Mouse (Mus musculus): ENCODE measurements around the gene Gpr89.
A peak's percentile ranks its signal among the peaks of the same experiment; 100 is the strongest.

Gpr89 gene

GRCm38 (mm10) chr3:96904851-96905541 lies at the start of gene Gpr89:
Gene Gpr89 (minus strand): TSS chr3:96905346.
- DNase-seq: peak; percentile 96

- no peak for DNase-seq
These were observed 48.5 kb upstream of the Gpr89 start for GRCm38 (mm10) chr3:96953489-96954233.

- DNase-seq: no peak
These were observed 37.6 kb upstream of the Gpr89 start for GRCm38 (mm10) chr3:96942706-96943105.

GRCm38 (mm10) chr3:96938738-96939137 lies 33.6 kb upstream of the Gpr89 start:
- peak; percentile 97 for DNase-seq

GRCm38 (mm10) chr3:96937606-96938005 lies 32.5 kb upstream of the Gpr89 start:
- DNase-seq: peak; percentile 27

GRCm38 (mm10) chr3:96936241-96936640 lies 31.1 kb upstream of the Gpr89 start:
- DNase-seq: no peak

GRCm38 (mm10) chr3:96931261-96931681 lies 26.1 kb upstream of the Gpr89 start:
- DNase-seq: no peak

GRCm38 (mm10) chr3:96925920-96926319 lies 20.8 kb upstream of the Gpr89 start, which contains the start of gene Gja8:
Gene Gja8 (minus strand): TSS chr3:96926020.
- DNase-seq: no peak

GRCm38 (mm10) chr3:96924631-96925030 lies 19.5 kb upstream of the Gpr89 start:
- DNase-seq: no peak

GRCm38 (mm10) chr3:96920991-96921390 lies 15.8 kb upstream of the Gpr89 start:
- DNase-seq: no peak

- DNase-seq: no peak
These were observed 446 bp upstream of the Gpr89 start for GRCm38 (mm10) chr3:96905592-96905991.

GRCm38 (mm10) chr3:96904393-96904792 lies 753 bp downstream of the Gpr89 start, which contains the start of gene Gja5:
Gene Gja5 (plus strand): TSS chr3:96904693.
- no peak for DNase-seq

GRCm38 (mm10) chr3:96902336-96902999 lies 2.7 kb downstream of the Gpr89 start:
- DNase-seq: no peak

- DNase-seq: no peak
These were observed 21.5 kb downstream of the Gpr89 start for GRCm38 (mm10) chr3:96883690-96884089.

- no peak for DNase-seq
These were observed 22.9 kb downstream of the Gpr89 start for GRCm38 (mm10) chr3:96882061-96882849.

- DNase-seq: no peak
These were observed 23.6 kb downstream of the Gpr89 start for GRCm38 (mm10) chr3:96881557-96881956.

- DNase-seq: no peak
These were observed 24.8 kb downstream of the Gpr89 start for GRCm38 (mm10) chr3:96880385-96880784.

- DNase-seq: no peak
These were observed 25.6 kb downstream of the Gpr89 start for GRCm38 (mm10) chr3:96879536-96879935.

GRCm38 (mm10) chr3:96874808-96875571 lies 30.2 kb downstream of the Gpr89 start:
- no peak for DNase-seq

- DNase-seq: no peak
These were observed 32.6 kb downstream of the Gpr89 start for GRCm38 (mm10) chr3:96872501-96872900.

GRCm38 (mm10) chr3:96871070-96871469 lies 34.1 kb downstream of the Gpr89 start:
- DNase-seq: no peak

GRCm38 (mm10) chr3:96870270-96870669 lies 34.9 kb downstream of the Gpr89 start:
- no peak for DNase-seq

All from right cerebral cortex, postnatal 4 days (tissue).